Mouse (Mus musculus) testis, postnatal 14 days (tissue): Measurements from ENCODE around the gene Smco4.

Source experiments
- DNase-seq: peaks from one replicate; pipeline ENCODE4 v3.0.0; 2021; ENCODE audit warnings: low spot score

Smco4 gene

DNA sequence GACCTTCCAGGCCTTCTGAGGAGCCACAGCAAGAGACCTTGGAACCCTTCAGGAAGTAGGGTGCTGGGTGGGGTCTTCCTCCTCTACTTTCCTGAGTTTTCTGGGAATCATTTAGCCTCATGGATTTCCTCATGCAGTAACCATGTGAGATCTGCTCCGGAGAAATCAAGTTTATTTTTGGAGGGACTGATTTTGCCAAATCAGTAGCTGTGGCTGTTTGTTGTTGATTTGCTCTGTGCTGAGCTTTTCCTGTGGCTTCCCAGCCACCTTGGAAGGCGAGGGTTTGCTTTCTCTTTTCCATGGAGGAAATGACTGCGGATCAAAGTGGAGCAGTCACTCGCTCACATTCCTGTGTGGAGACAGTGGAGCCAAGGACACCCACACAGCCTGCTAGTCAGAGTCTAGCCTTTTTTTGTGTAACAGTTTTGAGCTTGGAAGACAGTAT, 14.2 kb downstream of the Smco4 start:
- DNase-seq, result no peak

- no peak for DNase-seq
Observed at GRCm38 (mm10) chr9:15509363-15509762, 16.1 kb downstream of the Smco4 start.

DNA sequence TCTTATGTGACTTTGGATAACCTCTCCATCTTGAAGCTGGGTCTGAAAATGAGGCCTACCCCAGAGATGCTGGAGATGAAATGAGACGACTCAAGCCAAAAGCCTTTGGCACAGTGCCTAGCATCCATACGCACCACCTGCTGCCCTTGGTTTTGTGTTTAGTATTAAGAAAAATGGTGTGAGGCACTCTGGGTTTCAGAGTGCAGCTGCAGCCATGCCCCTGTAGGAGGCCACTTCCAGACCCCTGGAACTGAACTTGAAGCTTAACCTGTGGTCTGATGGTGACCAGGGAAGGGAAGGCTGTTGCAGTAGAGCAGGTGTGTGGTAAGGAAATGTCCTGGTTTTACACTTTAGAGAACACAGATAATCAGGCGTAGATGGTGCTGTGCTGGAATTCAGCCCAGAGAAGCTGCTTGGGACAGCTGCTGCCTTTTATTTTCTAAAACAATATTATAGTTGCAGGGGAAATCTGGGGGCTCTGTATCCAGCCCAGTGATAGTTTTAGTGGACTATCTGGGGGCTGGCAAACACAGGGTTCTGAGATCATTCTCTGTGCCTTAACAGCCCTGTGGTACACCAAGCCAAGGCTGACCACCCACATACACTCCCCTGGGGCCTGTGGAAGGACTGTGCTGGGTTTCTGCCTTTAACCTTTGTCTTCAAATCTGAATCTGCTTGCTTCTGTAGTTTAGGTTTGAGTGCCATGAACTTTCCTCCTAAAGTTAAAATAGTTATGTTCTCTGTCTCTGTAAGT, 17.5 kb downstream of the Smco4 start:
- no peak for DNase-seq

GRCm38 (mm10) chr9:15512918-15513317, 19.7 kb downstream of the Smco4 start:
- DNase-seq, result no peak

DNA sequence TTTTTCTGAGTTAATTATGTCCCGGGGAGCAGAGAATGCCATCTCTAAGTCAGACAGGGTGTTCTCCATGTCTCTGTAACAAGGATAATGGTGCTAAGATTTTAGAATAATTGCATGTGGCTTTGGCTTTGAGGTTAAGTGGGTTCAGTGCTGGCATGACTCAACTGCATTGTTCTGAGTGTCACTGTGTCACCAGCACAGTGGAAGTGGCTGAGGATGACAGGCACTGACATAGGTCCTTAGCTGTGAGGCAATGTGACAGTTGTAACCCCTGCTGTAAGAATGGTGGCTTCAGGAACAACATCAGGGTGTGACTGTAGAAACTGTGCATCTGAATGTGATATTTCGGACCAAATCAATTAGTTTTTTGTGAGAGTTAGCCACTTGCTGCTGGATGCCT, 22.8 kb downstream of the Smco4 start:
- no peak for DNase-seq

- DNase-seq, result no peak
Observed at GRCm38 (mm10) chr9:15517979-15518378, 24.7 kb downstream of the Smco4 start.

- DNase-seq, result peak; percentile 79
Observed at GRCm38 (mm10) chr9:15522348-15522747, 29.1 kb downstream of the Smco4 start.

DNA sequence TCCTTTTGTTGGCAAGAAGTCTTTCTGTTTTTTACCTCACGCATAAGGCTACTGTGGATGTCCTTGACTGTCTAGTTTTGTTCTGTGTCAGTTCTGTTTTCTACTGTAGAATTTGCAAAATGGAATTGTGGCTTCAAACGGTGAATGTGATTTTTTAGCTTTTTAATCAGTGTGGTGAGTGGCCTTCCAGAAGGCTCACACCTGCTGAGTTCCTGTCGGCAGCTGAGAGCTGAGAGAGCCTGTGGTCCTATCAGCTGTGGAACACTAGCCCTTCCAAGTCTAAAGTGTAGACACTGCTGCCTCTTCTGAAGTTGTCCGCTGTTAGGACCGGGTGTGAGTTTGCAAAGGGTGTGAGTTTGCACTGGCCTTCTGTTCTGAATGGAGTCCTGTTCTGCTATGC, 29.7 kb downstream of the Smco4 start:
- DNase-seq, result no peak

DNA sequence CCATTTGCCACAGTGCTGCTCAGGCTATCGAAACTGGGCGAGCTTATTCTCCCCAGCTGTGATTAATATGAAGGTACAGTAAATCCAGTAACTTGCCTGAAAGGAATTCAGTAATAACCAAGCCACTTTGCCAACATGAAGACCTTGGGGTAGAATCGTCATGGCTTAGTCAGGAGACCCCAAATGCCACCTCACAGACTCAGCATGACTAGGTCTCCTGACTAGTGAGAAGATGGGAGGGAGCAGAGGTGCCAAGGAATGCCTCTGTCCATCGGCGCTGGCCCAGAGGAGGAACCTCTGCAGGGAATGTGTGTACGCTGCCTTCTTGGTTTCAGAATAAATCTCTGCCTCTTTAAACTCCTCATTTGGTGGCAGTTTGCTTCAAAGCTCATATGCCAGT, 30.4 kb downstream of the Smco4 start:
- DNase-seq, result no peak

DNA sequence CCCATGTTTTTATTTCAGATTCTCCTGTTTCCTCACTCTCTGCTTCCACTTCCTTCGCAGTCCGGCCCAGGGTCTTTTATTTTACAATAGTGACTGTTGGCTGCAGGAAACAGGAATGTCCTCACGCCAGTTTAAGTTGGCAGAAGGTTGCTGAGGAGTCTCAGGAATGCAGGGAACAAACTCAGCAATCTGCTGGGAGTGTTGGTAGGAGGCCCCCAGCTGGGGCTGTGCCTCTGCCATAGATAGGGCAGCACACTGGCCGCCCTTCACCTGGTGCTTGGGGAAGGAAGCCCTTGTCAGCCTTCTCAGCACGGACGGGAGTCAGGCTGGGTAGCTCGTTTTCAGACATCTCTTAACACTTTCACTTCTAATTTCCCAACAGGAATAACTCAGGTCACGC, 32.0 kb downstream of the Smco4 start:
- peak; percentile 29 for DNase-seq

DNA sequence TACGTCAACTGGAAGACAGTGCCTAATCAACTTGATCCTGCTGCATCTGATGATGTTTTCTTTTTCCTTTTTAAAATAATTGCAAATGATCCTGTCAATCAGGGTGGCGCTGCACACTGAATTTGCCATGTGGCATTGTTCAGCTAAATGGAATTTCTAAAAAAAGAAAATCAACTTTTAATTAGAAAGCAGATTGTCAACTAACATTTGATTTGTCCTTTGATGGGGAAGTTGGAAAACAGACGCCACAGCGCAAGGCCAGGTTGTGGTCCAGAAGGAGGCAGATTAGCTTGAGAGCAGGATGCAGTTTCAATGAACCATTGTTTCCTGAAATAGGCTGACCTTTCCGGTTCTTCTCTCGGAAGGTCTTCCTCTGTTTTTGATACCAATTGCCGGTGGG, 33.3 kb downstream of the Smco4 start:
- no peak for DNase-seq

DNA sequence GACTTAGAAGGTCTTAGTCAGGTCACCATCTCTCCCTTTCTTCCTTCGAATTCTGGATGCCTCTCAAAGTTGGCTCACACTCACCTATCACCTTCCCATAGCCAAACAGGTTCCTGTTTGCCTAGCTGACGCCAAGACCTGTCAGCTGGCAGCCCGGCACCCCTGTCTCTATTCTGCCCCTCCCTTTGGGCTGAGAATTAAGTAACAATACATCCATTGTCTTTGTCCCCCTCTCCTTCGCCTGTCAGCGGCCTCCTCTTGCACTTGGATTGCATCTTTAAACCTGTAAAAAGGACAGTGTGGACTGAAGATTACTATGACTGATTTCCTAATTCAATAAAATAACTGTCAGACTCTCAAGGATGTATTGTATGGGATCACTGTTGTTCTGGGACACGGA, 34.6 kb downstream of the Smco4 start:
- DNase-seq, result no peak

- DNase-seq, result no peak
Observed at GRCm38 (mm10) chr9:15528368-15528767, 35.1 kb downstream of the Smco4 start.

DNA sequence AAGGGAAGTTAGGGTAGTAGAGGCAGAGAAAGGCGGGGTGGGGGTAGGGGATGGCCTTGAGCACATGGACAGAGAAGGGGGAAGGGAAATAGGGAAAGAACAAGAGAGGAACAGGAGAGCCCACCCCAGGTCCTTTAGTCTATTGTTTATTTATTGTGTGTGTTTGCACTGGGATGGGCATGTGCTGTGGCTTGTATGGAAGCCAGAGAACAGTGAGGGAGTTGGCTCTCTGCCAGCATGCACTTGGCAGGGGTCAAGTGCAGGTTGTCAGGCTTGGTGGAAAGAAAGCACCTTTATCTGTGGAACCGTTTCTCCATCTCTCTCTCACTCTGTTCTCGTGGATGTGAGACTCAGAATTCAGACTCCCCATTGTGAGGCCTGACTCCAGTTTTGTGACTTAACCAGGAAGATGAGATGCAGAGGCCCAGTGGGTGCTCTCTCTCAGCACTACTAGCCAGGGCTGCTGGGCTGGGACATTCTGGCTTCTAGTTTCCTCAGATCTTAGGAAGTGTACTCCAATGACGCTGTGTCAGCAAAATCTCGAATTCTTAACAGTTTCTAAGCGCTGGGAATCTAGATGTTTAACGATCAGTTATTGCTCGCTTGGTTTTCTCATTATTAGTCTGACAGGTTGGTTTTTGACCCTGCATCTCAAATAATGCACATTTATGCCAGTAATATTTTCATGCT, 36.2 kb downstream of the Smco4 start:
- no peak for DNase-seq

DNA sequence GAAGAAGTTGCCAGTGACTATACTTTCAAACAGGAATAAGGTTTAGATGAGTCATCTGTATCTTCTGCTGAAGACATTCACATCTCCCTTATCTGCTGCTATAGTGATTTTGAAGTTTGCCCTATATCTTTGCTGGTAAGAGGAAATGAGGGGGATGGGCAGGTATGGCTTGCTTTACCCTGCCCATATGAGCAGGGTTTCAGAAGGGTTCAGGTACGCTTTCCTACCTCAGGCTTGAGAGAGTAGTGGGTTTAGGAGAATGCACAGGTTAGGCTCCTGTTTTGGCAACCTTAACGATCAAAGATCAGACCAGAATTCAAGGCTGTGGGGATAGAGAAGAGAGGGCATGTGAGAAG, 36.7 kb downstream of the Smco4 start:
- no peak for DNase-seq

- no peak for DNase-seq
Observed at GRCm38 (mm10) chr9:15531204-15531603, 38.0 kb downstream of the Smco4 start.

- no peak for DNase-seq
Observed at GRCm38 (mm10) chr9:15533336-15534070, 40.3 kb downstream of the Smco4 start.

- no peak for DNase-seq
Observed at GRCm38 (mm10) chr9:15534110-15534509, 40.9 kb downstream of the Smco4 start.

- DNase-seq, result no peak
Observed at GRCm38 (mm10) chr9:15535418-15535817, 42.2 kb downstream of the Smco4 start.

- DNase-seq, result no peak
Observed at GRCm38 (mm10) chr9:15536861-15537426, 43.7 kb downstream of the Smco4 start.

GRCm38 (mm10) chr9:15537455-15538048, 44.3 kb downstream of the Smco4 start:
- DNase-seq, result no peak

- DNase-seq, result no peak
Observed at GRCm38 (mm10) chr9:15538979-15539533, 45.8 kb downstream of the Smco4 start.
